Mouse (Mus musculus) liver, embryonic 14.5 days (tissue): ENCODE measurements around the gene Tfpt.

Source experiments
- CTCF ChIP-seq: IDR thresholded peaks from 2 replicates; pipeline ENCODE4 v1.5.1; 2016; ENCODE audit warnings: antibody characterized with exemption, low read depth, control low read depth
- EP300 ChIP-seq: IDR thresholded peaks from 2 replicates; pipeline ENCODE4 v1.6.1; 2016; ENCODE audit warnings: antibody characterized with exemption, low read depth

DNA sequence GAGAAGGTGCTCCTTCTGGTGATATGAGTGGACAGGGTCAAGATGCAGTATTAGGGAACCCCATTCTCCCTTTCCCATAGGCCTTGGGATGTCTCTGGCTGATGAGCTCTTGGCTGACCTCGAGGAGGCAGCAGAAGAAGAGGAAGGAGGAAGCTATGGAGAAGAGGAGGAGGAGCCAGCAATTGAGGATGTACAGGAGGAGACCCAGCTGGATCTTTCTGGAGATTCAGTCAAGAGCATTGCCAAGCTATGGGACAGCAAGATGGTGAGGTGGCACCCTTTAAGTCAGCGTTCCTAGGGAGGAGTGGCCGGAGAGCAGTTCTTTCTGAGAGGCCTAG lies 718 bp upstream of the Tfpt start:
- TF ChIP-seq CTCF (no peak), EP300 (no peak)
